Mouse (Mus musculus) myocyte (in vitro differentiated cells): ENCODE results near the gene Crybg1.

Source experiments
- POLR2A ChIP-seq: IDR thresholded peaks from one replicate; pipeline ENCODE4 v1.6.1; 2011; ENCODE audit warnings: low read depth, mild to moderate bottlenecking, control low read depth, moderate library complexity; ENCODE audit not compliant: insufficient read length
- POLR2AphosphoS2 ChIP-seq: IDR thresholded peaks from one replicate; pipeline ENCODE4 v1.6.1; 2011; ENCODE audit warnings: low read depth, control low read depth; ENCODE audit not compliant: insufficient read length
- USF1 ChIP-seq: IDR thresholded peaks from one replicate; pipeline ENCODE4 v1.6.1; 2011; ENCODE audit warnings: low read depth, mild to moderate bottlenecking, control low read depth, moderate library complexity

DNA sequence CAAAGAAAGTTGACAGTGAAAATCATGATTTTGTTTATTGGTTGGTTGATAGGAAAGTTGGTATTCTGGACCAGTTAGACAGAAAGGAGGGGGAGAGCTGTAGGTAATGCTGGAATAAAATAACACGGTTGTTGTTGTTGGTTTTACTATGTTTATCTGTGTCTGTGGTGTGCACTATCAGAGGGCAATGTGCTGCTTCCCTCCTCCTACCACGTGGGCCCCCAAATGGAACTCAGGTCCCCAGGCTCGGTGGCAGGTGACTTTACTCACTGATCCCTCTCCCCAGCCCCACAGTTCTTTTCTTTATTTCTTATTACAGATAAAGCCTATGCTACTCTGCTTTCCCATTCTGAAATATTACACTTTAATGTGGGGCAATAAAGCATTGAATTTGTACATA is 236.4 kb downstream of the Crybg1 start:
- TF ChIP-seq POLR2AphosphoS2: no peak
- no peak for TF ChIP-seq POLR2A
- no peak for TF ChIP-seq USF1
